ENCODE assay signal across 9 mouse cellular contexts in the genomic region with DNA sequence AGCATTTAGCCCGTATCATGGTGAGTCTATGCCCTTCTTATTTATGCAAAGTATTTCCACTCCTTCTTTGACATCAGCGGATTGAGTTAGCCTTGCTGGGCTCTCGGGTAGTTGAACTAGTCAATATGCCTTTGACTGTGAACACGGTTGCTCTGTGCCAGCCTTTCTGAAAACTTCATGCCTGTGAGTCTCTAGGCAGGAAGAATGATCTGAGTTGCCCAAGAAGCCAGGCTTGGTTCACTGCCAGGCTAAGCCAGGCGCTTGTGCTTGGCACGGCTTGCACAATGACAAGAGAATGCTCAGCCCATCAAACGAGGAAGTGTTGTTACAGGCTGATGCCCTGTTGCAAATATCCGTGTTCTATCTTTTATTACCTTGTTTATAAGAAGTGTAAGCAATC.
DNase-seq lines count a peak whose midpoint lies in the region; ATAC-seq and TF ChIP-seq lines count a peak whose summit lies in the region.
"Had no signal": no experiment of that assay in that cellular context is flagged by ENCODE, and none has a peak within 500 bp of the region (broad histone marks: within the 10 kb centered on the region; RNA-seq: fewer than 3 reads in every experiment).

No protein-coding gene starts in this region.

- intact Hi-C loops in left cerebral cortex, adult 2 months (cut with DNase I): no loop called here

- H3K27ac ChIP-seq in left cerebral cortex, adult 2 months: peak overlapping the region; percentile 2; the same call in 1 of the 2 replicates

- DNase-seq in cerebellum, adult 18-20 months: peak; percentile 68
- DNase-seq in left cerebral cortex, adult 2 months (ENCODE audit: extremely low spot score in 1 of 2, low spot score in 2 of 2): no peak
- no peak for DNase-seq in left cerebral cortex, adult 8-10 months (ENCODE audit: low spot score in 2 of 2)
- peak; percentile 85 to 86 for DNase-seq in cerebellum, postnatal 14 days
- DNase-seq in lung, postnatal 36 days: peak; percentile 72
- no peak for DNase-seq in urinary bladder, postnatal 25 days (ENCODE audit: low spot score)

- ATAC-seq in cerebellum, adult (ENCODE audit: insufficient number of reproducible peaks, low FRiP score, low TSS enrichment): no peak
- ATAC-seq in inflammation-experienced regulatory T-cells, adult 6 months: no peak

- no peak overlapping the region for H3K4me3 ChIP-seq in left cerebral cortex, adult 2 months
- H3K4me3 ChIP-seq: megakaryocyte, embryonic 14.5 days had no signal

- TF ChIP-seq CTCF in left cerebral cortex, adult 2 months (IDR thresholded peaks at IDR 0.05): no peak

Comparison
In these comparisons a context has a peak if more than half of its experiments do, and no peak if none do; other contexts are left out.
1. DNase-seq: peak in cerebellum, adult 18-20 months (2 of 2), cerebellum, postnatal 14 days (2 of 2) and lung, postnatal 36 days (single experiment); none in left cerebral cortex, adult 2 months (0 of 2), left cerebral cortex, adult 8-10 months (0 of 2) and urinary bladder, postnatal 25 days (single experiment).